Mouse (Mus musculus): ENCODE measurements at regions not wholly inside any gene's neighbourhood (a gene's known extent, or its start where the extent isn't known, plus 50 kb on each side); places are given as distances from the start of the nearest gene placed in this dataset.

- H3K36me3 ChIP-seq (ENCODE audit: control insufficient read depth, insufficient read depth, low read length), result no peaks in the 10 kb centered on the region
- H3K27me3 ChIP-seq (ENCODE audit: control insufficient read depth, insufficient read depth, low read length), result no peaks in the 10 kb centered on the region
- no peak for TF ChIP-seq CTCF (IDR thresholded peaks at IDR 0.05; ENCODE audit: control insufficient read depth, insufficient read depth, insufficient replicate concordance, low read depth, low read length)
- TF ChIP-seq POLR2A (IDR thresholded peaks at IDR 0.05; ENCODE audit: control insufficient read depth, low read depth, low read length), result no peak
- no peak overlapping the region for H3K4me3 ChIP-seq (ENCODE audit: control insufficient read depth, low read depth, low read length)
- H3K27ac ChIP-seq (ENCODE audit: control insufficient read depth, insufficient read depth, low read depth, low read length), result no peak overlapping the region
- no peaks in the 10 kb centered on the region for H3K4me1 ChIP-seq (ENCODE audit: control insufficient read depth, insufficient read depth, low read length)
These were observed 1315.2 kb downstream of the Pcdh18 start for GRCm38 (mm10) chr3:48441938-48442337.

- Histone ChIP-seq H3K27ac (ENCODE audit: control insufficient read depth, insufficient read depth, low read depth, low read length) (no peak overlapping the region), H3K36me3 (ENCODE audit: control insufficient read depth, insufficient read depth, low read length) (no peaks in the 10 kb centered on the region), H3K4me3 (ENCODE audit: control insufficient read depth, low read depth, low read length) (no peak overlapping the region), H3K4me1 (ENCODE audit: control insufficient read depth, insufficient read depth, low read length) (no peaks in the 10 kb centered on the region), H3K27me3 (ENCODE audit: control insufficient read depth, insufficient read depth, low read length) (no peaks in the 10 kb centered on the region)
- TF ChIP-seq CTCF (IDR thresholded peaks at IDR 0.05; ENCODE audit: control insufficient read depth, insufficient read depth, insufficient replicate concordance, low read depth, low read length), result no peak
- TF ChIP-seq POLR2A (IDR thresholded peaks at IDR 0.05; ENCODE audit: control insufficient read depth, low read depth, low read length), result no peak
These were observed 1327.6 kb downstream of the Pcdh18 start for GRCm38 (mm10) chr3:48429406-48430033.

GRCm38 (mm10) chr3:48389862-48390261, 1367.3 kb downstream of the Pcdh18 start:
- no peak overlapping the region for H3K27ac ChIP-seq (ENCODE audit: control insufficient read depth, insufficient read depth, low read depth, low read length)
- H3K4me3 ChIP-seq (ENCODE audit: control insufficient read depth, low read depth, low read length), result no peak overlapping the region
- TF ChIP-seq CTCF (IDR thresholded peaks at IDR 0.05; ENCODE audit: control insufficient read depth, insufficient read depth, insufficient replicate concordance, low read depth, low read length) (no peak), POLR2A (IDR thresholded peaks at IDR 0.05; ENCODE audit: control insufficient read depth, low read depth, low read length) (no peak)
- no peaks in the 10 kb centered on the region for H3K27me3 ChIP-seq (ENCODE audit: control insufficient read depth, insufficient read depth, low read length)
- H3K36me3 ChIP-seq (ENCODE audit: control insufficient read depth, insufficient read depth, low read length), result no peaks in the 10 kb centered on the region
- H3K4me1 ChIP-seq (ENCODE audit: control insufficient read depth, insufficient read depth, low read length), result no peaks in the 10 kb centered on the region

Measured in testis, adult 2 months (tissue).